Mouse (Mus musculus): ENCODE data around the gene Ppargc1a.

Ppargc1a gene

DNA sequence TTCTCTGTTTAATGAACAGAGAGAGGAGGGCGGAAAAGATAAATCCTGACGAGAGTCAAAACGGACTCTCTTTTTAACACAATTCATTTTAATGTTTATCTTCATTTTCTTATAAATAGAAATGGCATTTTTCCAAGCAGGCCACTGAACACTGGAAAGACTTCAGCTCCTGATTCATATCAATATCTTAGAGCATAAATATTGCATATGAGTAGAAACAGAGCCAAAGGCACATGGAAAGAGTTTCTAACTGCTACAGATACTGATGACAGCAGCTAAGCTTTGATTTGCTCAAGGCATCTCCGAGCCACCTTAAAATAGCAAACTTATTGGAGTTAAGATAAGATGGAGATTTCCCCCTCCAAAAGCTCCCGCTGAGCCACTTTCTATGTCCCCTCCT is 14.3 kb downstream of the Ppargc1a start:
- no peak for DNase-seq (ENCODE audit: low read depth, low spot score)

DNA sequence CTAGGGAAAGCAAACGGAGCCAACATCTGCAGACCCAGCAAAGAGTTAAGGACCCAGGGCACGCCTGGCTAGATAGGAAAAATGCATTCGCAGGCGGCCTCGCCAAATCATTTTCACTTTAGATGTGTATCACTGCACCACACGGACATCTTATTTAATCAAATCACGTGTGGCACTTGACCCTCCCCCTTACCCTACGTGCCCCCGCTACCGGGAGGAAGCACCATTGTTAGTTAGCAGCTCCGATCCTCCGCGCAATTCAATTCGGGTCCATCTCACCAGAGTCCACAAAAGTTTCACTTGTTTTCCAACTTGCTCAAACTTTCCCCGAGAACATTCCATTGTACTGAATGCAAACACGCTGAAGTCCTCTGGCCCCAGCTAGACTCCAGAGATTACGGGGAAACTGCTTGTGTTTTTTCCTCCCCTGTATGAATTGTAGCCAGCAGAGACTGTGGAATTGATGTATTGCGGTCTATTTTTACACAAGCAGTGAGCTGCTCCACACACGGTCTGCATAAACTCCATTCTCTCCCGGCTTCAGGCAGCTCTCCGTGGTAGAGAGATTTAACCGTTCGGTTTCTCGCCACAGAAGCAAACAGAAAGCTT is 14.9 kb downstream of the Ppargc1a start:
- DNase-seq (ENCODE audit: low read depth, low spot score), result no peak

DNA sequence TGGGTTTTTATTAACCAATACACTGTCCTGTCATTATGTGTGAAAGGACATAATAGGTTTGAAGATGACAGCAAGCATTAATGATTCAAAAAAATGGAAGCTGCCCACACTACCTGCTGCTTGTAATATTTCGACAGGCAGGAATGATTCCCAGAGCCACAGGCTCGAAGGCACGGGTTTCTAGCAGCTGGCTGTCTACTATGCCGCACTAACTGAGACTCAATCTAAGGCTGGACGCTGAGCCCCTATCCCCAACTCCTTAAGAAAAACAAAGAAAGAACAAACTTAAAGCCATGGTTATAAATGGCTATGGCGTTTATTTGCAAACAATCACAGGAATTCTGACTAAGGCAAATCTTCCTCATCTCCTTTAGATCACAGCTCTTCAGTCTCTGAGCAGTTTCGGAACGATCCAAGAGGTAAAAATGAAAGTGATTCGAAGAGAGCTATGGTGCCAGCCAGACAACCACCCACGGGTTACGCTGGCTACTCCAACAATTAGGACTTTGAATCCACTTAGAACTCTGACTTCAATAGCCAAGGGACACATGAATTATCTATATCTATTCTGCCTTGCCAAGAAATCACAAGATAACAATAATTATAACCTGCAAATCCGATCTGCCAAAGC is 15.6 kb downstream of the Ppargc1a start:
- DNase-seq (ENCODE audit: low read depth, low spot score), result no peak

DNA sequence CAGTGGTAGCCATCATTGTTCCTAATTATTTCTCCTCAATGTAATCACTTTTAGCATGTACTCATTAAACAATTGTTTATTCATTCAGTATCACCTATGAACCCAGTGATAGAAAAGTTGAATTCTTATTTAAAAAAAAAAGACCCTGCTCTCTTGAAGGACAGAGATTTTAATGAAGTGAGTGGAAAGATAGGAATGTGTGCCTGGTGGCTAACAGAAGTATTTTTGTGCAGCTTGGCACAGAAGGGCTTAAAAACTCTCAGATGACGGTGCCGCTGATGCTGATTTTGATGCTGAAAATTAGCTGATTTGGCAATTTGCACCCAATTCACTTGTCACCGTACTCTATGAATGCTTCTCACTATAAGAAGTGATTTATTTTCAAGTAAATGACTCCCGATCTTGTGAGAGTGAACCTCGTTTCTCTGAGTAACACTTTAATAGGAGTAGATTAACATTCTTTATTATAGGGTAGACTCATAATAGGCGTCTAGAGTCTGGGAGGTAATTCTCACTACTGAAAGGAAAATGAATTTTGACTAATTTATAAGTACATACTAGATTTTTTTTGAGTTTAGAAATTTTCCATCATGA is 20.0 kb downstream of the Ppargc1a start:
- DNase-seq (ENCODE audit: low read depth, low spot score), result no peak

DNA sequence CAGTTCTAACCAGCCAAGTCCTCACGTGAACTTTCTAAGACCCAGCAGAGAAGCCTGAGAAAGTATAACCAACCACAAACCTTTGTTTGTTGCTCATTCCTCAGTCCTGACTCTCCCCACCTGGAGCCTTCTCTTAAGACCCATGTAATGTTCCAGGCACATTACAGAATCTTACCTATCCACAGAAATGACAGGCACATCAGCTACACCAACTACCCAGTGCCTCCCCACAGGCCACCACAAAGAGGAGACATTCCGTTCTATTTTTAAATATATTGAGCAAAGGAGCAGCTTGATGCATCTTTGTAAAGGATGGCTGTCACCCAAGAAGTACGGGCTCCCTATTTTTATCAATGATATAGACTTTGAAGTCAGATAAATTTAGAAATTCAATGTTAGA is 20.7 kb downstream of the Ppargc1a start:
- DNase-seq (ENCODE audit: low read depth, low spot score), result no peak

DNA sequence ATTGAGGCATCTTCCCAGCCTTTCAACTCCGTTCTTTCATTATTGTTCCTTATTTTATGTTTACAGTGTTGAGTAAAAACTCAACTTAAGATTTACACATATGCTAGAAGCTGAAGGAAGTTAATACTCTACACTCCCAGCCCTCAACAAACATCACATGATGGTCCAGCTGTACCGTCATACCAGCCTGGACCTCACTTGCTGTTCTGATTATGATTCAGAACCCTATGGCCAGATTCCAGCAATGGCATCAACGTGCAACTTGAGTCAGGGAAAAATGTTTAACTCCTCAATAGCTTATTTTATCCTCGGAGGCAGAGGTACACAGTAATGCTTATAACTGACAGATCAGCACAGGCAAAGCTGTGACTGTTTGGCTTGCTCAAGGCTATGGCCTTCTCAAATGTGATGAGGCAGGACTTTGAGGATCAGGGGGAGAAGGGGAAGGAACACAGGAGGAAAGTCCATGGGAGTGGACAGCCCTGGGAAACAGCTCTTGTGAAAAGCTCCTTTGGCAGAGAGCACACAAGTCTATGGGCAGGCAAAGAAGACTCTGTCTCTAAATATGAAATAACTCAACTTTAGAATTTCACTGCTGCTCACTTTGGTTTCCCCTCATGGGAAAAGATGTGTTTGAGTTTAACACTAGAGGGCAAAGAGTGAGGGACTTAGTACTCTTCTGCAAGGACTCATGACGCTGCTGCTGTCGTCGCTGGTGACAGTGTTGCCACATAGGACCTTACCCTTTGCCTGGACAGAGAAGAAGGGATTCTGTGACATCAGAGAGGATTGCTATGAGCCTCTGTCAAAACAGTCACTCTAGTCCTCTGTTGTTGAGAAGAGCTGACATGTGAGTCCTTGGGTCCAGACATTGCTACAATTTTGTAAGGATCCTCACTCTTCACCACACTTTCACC is 22.1 kb downstream of the Ppargc1a start:
- DNase-seq (ENCODE audit: low read depth, low spot score), result no peak

DNA sequence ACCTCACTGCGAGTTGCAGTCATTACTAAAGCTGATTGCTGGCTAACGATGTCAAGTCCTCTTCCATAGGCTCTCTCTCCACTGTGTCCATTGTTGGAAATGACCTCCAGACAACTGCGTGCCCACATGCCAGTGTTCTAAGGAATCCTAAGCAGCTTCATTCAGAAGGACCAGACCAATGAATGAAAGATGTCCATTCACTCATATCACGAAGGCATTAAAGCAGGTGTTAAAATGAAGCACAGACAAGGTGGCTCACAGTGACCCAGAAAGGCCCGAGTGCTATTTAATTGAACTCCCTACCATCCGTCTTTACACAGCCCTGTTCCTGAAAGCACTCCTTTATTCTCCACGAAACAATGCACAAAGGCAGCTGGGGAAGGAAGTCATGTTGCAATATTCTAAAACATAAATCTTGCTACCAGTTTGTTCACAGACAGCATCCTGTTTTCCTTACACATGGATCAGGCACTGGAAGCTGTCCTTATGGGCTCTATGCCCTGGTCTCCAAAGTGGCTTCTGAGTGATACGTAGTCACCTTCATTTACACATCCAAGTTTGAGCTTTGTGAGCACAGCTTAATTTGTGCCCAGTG is 23.3 kb downstream of the Ppargc1a start:
- DNase-seq (ENCODE audit: low read depth, low spot score), result no peak

DNA sequence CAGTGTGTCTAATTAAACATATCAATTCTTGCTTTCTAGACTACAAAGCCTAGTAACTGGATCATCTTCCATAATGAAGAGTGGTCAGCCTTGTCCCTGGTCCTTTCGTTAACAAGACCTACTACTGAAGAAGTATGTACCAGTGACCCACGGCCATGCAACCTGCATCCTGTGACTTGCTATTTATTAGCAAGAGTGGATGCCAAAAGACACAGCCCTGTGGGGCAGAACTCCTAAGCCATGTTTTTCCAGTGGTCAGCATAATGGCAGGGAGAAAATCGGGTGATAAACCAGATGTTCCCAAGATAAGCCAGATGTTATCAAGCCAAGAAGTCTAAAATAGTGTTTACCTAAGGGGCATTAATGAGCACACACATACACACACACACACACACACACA is 26.0 kb downstream of the Ppargc1a start:
- DNase-seq (ENCODE audit: low read depth, low spot score), result no peak

DNA sequence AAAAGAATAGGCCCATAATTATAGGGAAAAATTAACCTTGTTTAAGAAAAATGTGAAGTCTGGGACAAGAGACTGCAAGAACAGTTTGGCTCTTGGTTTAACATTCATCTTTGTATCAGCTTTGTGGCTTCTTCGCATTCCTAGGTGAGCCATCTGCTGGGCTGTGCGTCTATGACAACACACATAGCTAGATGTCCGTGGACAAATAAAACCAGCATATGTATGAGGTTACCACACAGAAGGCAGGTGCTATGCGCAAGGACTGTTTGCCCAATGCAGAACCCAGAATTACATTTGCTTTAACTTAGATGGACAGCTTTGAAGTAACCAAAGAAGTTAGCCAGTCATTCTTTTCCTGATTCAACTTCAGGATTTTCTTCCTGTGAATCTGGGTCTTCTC is 26.7 kb downstream of the Ppargc1a start:
- no peak for DNase-seq (ENCODE audit: low read depth, low spot score)

DNA sequence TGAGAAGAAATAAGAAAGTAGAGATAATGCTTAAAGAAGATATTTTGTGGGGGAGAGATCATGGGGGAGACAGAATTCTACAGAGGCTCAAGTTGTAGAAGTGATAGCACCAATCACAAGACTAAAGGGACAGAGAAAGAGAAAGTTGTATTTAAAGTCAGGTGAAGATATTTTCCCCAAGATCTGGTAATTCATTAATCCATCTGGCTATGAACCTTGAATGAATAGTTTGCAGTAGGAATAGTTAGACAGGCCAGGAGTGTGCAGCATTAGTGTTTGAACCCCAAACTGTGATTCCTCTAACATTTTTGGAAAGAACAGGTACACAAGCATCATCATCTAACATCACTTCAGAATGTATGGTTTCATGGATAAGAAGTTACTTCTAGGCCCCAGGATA is 28.0 kb downstream of the Ppargc1a start:
- DNase-seq (ENCODE audit: low read depth, low spot score), result no peak

DNA sequence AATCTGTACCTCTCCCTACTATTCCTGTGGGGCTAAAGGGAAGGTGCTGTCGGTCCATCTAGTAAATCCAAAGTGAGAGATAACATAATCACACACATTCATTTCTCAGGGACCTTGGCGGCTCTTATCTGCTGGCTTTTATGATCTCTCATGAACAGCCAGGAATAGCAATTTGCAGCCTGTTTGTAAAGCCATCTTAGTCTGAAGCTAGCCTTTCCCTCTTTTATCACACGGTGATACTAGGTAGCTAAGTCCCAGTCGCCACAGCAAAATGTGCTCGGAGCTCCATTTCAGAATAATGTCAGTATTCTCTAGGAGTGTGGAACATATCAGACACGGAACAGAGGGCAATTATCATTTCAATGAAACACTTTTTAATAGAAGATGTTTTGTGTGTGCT is 29.2 kb downstream of the Ppargc1a start:
- no peak for DNase-seq (ENCODE audit: low read depth, low spot score)

DNA sequence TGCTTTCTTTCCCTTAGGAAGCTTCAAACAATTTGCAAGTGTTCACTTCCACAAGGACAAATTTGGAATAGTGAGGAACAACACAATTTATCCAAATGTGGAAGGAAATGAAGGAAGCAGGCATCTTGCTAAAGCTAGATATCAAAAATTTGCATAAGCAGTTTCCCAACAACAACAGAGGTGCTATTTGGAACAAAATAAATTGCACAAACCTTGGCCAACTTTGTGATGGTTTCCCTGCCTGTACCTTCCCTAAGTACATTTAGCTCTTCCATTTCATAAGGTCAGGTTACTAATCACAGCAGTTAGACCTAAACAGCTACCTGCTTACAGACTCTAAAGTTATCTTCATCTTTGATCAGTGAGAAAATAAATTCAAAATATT is 29.9 kb downstream of the Ppargc1a start:
- DNase-seq (ENCODE audit: low read depth, low spot score), result no peak

DNA sequence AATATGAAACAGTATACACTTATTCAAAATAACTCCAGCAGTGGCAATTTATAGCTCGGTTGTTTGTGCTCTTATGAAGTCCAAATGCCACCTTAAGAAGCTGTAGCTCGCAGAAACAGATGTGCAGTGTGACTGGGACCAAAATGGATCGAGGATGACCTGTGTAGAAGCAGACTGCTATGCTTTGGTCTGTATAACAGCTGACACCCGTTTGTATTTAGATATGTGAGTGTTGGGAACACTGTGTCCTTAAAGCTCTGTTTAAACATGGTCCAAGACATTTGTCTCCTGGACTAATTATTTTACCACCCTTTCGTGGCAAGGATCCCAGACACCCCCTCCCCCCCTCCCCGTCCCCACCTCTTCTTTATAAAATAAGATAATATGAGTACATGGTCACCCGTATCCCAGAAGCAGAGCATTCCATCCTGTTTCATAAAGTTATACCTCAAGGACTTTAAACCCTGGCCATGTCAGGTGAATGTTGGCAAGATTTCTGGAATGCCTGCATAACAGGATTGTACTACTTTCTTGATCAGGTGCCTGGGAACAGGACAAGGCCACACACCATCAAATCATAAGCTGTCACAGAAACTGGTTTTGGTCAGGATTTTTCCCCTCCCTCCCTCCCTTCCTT is 30.4 kb downstream of the Ppargc1a start:
- DNase-seq (ENCODE audit: low read depth, low spot score), result no peak

DNA sequence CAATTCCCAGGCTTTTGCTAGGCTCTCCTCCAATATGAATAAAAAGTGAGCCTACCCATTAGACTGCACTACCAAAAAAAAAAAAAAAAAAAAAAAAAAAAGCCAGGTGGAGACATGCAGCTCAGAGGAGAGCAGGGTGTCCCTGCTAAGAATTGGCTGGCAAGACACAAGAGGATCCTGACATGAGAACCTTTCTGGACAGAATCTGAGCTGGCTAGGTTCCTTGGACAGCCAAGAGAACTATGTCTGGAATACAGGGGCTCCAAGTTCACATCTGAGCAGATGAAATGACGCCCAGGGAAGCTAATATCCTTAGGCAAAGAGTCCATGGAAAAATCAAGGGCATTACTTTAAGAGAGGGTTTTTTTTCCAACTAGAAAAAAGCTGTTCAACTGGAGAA is 33.1 kb downstream of the Ppargc1a start:
- DNase-seq (ENCODE audit: low read depth, low spot score), result no peak

DNA sequence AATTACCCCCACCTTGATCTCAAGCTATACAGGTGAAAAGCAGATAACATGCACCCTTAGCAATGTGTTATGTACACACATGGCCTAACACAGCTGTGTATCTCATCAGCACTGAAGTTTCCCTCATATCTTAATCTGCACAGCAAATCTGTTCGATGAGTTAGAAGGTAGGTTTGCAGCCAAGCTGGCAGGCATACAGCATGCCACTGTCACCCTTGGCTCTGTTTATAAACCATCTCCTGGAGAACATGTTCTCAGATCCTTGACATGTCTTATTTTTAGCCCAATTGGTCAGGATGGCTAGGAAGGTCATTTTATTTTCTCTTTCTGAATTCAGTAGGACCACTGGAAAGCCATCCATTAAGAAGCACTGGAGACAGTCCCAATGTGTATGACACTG is 36.2 kb downstream of the Ppargc1a start:
- DNase-seq (ENCODE audit: low read depth, low spot score), result no peak

DNA sequence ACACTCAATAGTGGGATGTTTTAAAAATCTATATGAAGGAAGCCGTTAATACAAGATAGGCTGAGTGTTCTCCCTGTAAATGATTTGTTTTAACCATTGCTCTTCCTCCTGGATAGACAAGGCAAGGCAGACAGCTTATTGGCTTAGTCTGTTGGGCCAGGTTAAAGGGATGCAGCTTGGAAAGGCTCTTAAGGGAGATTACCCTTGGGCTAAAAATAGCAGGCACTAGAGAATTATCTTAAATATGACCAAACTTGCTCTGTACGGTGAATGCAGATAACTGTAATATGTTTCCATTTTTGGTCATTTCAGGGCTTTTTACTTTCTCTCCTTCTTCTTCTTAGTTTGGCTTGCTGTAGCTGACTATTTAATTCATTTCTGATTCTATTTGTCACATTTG is 38.1 kb downstream of the Ppargc1a start:
- DNase-seq (ENCODE audit: low read depth, low spot score), result peak; percentile 73

DNA sequence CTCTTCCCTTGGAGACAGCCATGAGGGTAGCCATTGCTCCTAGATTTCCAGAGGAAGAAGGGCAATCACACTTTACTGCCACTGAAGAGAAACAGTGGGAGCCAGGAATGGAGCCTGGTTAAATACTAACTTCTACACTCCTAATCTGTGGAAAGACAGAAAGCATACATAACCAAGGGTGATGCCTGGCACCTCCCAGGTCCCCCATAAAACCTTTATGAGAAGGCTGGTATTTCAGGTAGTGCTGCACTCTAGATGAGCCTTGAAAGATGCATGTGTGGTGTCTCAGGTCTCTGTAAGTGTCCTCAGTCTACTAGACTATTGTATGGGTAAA is 39.4 kb downstream of the Ppargc1a start:
- no peak for DNase-seq (ENCODE audit: low read depth, low spot score)

DNA sequence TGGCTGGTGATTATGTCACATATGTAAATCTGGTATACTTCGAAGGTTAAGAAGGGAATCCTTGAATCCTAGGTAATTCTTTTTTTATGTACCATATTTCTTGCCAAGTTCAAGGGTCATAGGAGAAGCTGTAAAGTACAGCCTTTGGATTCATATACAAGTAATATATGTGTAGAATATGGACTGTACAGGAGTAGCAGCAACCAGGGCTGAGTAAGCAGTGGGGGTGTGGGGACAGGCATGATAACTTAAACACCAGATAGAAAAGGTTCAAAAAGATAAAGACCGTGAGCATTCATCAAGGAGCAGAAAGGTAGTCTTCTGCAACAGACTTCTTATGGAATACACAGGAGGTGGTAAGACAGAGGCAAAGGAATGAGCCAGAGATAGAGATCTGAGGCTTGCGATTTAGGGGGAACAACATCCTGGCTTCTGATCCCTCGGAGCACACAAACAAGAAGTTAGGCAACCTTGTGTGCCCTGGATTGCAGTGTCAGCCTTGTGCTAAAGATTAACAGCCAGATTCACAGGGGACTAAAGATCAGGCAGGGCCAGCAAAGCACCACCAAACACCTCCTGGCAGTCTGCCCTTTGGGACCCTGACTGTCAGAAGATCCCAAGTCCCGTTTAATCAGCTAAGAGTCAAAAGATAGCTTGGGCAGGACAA is 39.9 kb downstream of the Ppargc1a start:
- no peak for DNase-seq (ENCODE audit: low read depth, low spot score)

DNA sequence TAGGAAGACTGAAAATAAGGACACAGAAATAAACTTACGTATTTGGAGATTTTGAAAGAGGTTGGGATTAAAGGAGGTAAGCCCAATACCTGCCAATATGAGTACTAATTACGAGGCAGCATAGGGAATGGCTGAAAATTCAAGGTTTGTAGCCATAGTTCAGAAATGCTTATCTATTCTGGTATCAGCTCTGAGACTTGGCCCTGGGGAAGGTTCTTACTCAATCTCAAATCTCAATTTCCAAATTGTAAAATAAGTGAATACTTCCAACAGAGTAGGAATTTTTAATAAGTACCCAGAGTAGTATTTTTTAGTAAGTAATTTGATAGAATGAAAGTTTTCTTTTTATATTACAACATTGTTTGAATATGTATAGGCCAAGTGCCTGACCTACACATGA is 41.7 kb downstream of the Ppargc1a start:
- no peak for DNase-seq (ENCODE audit: low read depth, low spot score)

DNA sequence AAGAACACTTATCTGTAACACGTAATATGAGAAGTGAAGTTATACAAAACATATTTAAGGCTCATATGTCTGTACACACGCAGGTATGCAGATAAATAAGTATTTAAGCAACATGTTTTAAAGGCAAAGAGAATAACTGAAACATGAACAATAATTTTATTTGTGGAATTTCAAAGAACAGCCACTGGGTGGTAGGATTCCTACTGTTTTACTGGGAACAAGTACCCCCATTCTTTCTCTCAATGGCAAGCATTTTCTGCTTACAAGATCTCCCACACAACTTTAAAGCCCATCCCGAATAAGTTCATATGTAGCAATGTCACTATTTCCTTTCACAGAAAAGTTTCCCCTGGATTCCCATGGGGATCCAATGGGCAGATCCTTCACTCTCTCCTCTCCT is 46.7 kb downstream of the Ppargc1a start:
- no peak for DNase-seq (ENCODE audit: low read depth, low spot score)
